Mouse (Mus musculus): ENCODE results near the gene Mif. TPM values are rescaled to one million over a fixed set of nuclear protein-coding genes. Genes with fewer than 3 reads are reported as not detected.

The Mif gene
- polyA plus RNA-seq, 1 experiment from 2014 or later: 2,356 TPM

GRCm38 (mm10) chr10:75837248-75837759, 22.7 kb downstream of the Mif start, which contains the start of gene Gstt2:
TSS of gene Gstt2 (minus strand) at chr10:75837424.
- peak; percentile 88 for ATAC-seq (ENCODE audit: insufficient read depth)

GRCm38 (mm10) chr10:75835761-75836531, 24.1 kb downstream of the Mif start:
- peaks cover 23% of the 10 kb centered on the region for H3K4me1 ChIP-seq (ENCODE audit: insufficient read depth)

More at GRCm38 (mm10) chr10:75837248-75837759, 22.7 kb downstream of the Mif start, which contains the start of gene Gstt2:
- no peaks in the 10 kb centered on the region for H3K27me3 ChIP-seq (ENCODE audit: insufficient read depth, low read length)
- H3K36me3 ChIP-seq (ENCODE audit: insufficient read depth): no peaks in the 10 kb centered on the region
- peak within 1 kb of the TSS; percentile 35 for H3K4me3 ChIP-seq (ENCODE audit: low read depth, low read length)
- H3K4me2 ChIP-seq: peak within 1 kb of the TSS; percentile 74
- H3K4me1 ChIP-seq (ENCODE audit: insufficient read depth): peaks cover 23% of the 10 kb centered on the region
- H3K9me3 ChIP-seq (ENCODE audit: low read depth, low read length): no peaks in the 10 kb centered on the region
- peak within 1 kb of the TSS; percentile 87 for H3K27ac ChIP-seq (ENCODE audit: low read depth)
- 0% methylated on average over 21 of the region's 21 CpGs for WGBS
- TF ChIP-seq CTCF (IDR thresholded peaks at IDR 0.05; ENCODE audit: low read depth): peak; percentile 77
- DNase-seq: peak; percentile 99
- H3K9ac ChIP-seq: peak within 1 kb of the TSS; percentile 59

GRCm38 (mm10) chr10:75835307-75835706, 24.7 kb downstream of the Mif start:
- H3K4me2 ChIP-seq: peak overlapping the region; percentile 74
- 0 out of 2 replicates have a peak overlapping the region, but pooled peaks have one; percentile 54 for H3K27ac ChIP-seq (ENCODE audit: low read depth)
- no peak for TF ChIP-seq CTCF (IDR thresholded peaks at IDR 0.05; ENCODE audit: low read depth)
- H3K27me3 ChIP-seq (ENCODE audit: insufficient read depth, low read length): no peaks in the 10 kb centered on the region
- 2% methylated on average over 10 of the region's 10 CpGs for WGBS
- no peaks in the 10 kb centered on the region for H3K36me3 ChIP-seq (ENCODE audit: insufficient read depth)
- DNase-seq (peak; percentile 61), ATAC-seq (ENCODE audit: insufficient read depth) (peak; percentile 10; the same call in 1 of the 2 replicates)
- H3K9me3 ChIP-seq (ENCODE audit: low read depth, low read length): no peaks in the 10 kb centered on the region
- peaks cover 23% of the 10 kb centered on the region for H3K4me1 ChIP-seq (ENCODE audit: insufficient read depth)
- peak overlapping the region; percentile 9; the same call in 1 of the 2 replicates for H3K9ac ChIP-seq
- peak overlapping the region; percentile 41 for H3K4me3 ChIP-seq (ENCODE audit: low read depth, low read length)

More at GRCm38 (mm10) chr10:75835761-75836531, 24.1 kb downstream of the Mif start:
- Histone ChIP-seq H3K9me3 (ENCODE audit: low read depth, low read length) (no peaks in the 10 kb centered on the region), H3K27ac (ENCODE audit: low read depth) (peak overlapping the region; percentile 80), H3K27me3 (ENCODE audit: insufficient read depth, low read length) (no peaks in the 10 kb centered on the region), H3K36me3 (ENCODE audit: insufficient read depth) (no peaks in the 10 kb centered on the region), H3K9ac (0 out of 2 replicates have a peak overlapping the region, but pooled peaks have one; percentile 59), H3K4me3 (ENCODE audit: low read depth, low read length) (peak overlapping the region; percentile 41), H3K4me2 (peak overlapping the region; percentile 74)
- peak; percentile 32 for TF ChIP-seq CTCF (IDR thresholded peaks at IDR 0.05; ENCODE audit: low read depth)
- WGBS: 10% methylated on average over 9 of the region's 10 CpGs
- DNase-seq (peak; percentile 74), ATAC-seq (ENCODE audit: insufficient read depth) (no peak)

GRCm38 (mm10) chr10:75834721-75835120, 25.3 kb downstream of the Mif start:
- TF ChIP-seq CTCF (IDR thresholded peaks at IDR 0.05; ENCODE audit: low read depth): no peak
- 15% methylated on average over 9 of the region's 9 CpGs for WGBS
- H3K27me3 ChIP-seq (ENCODE audit: insufficient read depth, low read length): no peaks in the 10 kb centered on the region
- peak overlapping the region; percentile 58 for H3K9ac ChIP-seq
- ATAC-seq (ENCODE audit: insufficient read depth) (no peak), DNase-seq (no peak)
- peak overlapping the region; percentile 70 for H3K27ac ChIP-seq (ENCODE audit: low read depth)
- H3K36me3 ChIP-seq (ENCODE audit: insufficient read depth): no peaks in the 10 kb centered on the region
- H3K4me1 ChIP-seq (ENCODE audit: insufficient read depth): peaks cover 23% of the 10 kb centered on the region
- no peaks in the 10 kb centered on the region for H3K9me3 ChIP-seq (ENCODE audit: low read depth, low read length)
- peak overlapping the region; percentile 74 for H3K4me2 ChIP-seq
- peak overlapping the region; percentile 41 for H3K4me3 ChIP-seq (ENCODE audit: low read depth, low read length)

GRCm38 (mm10) chr10:75834250-75834649, 25.8 kb downstream of the Mif start:
- 2% methylated on average over 21 of the region's 21 CpGs for WGBS
- no peak for ATAC-seq (ENCODE audit: insufficient read depth)
- peak overlapping the region; percentile 41 for H3K4me3 ChIP-seq (ENCODE audit: low read depth, low read length)
- no peaks in the 10 kb centered on the region for H3K9me3 ChIP-seq (ENCODE audit: low read depth, low read length)
- H3K4me2 ChIP-seq: peak overlapping the region; percentile 74
- no peak for TF ChIP-seq CTCF (IDR thresholded peaks at IDR 0.05; ENCODE audit: low read depth)
- peak overlapping the region; percentile 58 for H3K9ac ChIP-seq
- DNase-seq: peak; percentile 88
- no peaks in the 10 kb centered on the region for H3K36me3 ChIP-seq (ENCODE audit: insufficient read depth)
- H3K27me3 ChIP-seq (ENCODE audit: insufficient read depth, low read length): no peaks in the 10 kb centered on the region
- peaks cover 23% of the 10 kb centered on the region for H3K4me1 ChIP-seq (ENCODE audit: insufficient read depth)
- H3K27ac ChIP-seq (ENCODE audit: low read depth): peak overlapping the region; percentile 70

- peak; percentile 43 for DNase-seq
- H3K4me1 ChIP-seq (ENCODE audit: insufficient read depth): peaks cover 25% of the 10 kb centered on the region
- WGBS: 6% methylated on average over 21 of the region's 21 CpGs
These were observed 26.5 kb downstream of the Mif start for GRCm38 (mm10) chr10:75833456-75834080.

More at GRCm38 (mm10) chr10:75833456-75834080, 26.5 kb downstream of the Mif start:
- Histone ChIP-seq H3K9me3 (ENCODE audit: low read depth, low read length) (no peaks in the 10 kb centered on the region), H3K27me3 (ENCODE audit: insufficient read depth, low read length) (no peaks in the 10 kb centered on the region), H3K36me3 (ENCODE audit: insufficient read depth) (no peaks in the 10 kb centered on the region), H3K27ac (ENCODE audit: low read depth) (peak overlapping the region; percentile 70), H3K9ac (peak overlapping the region; percentile 54), H3K4me2 (peak overlapping the region; percentile 74), H3K4me3 (ENCODE audit: low read depth, low read length) (peak overlapping the region; percentile 41)
- no peak for TF ChIP-seq CTCF (IDR thresholded peaks at IDR 0.05; ENCODE audit: low read depth)
- no peak for ATAC-seq (ENCODE audit: insufficient read depth)

All from lung, embryonic 14.5 days (tissue).